Mouse (Mus musculus) bone marrow, adult 2 months (tissue): ENCODE measurements at regions not wholly inside any gene's neighbourhood (a gene's known extent, or its start where the extent isn't known, plus 50 kb on each side); places are given as distances from the start of the nearest gene placed in this dataset.

ENCODE experiments used
- CTCF ChIP-seq: fragments of 200-500 bp; IDR thresholded peaks from 2 replicates; pipeline ENCODE4 v1.5.1; 2011; ENCODE audit warnings: low read length, control low read depth; ENCODE audit not compliant: control insufficient read depth, insufficient read depth
- POLR2A ChIP-seq: fragments of 200-500 bp; IDR thresholded peaks from 2 replicates; pipeline ENCODE4 v1.6.1; 2011; ENCODE audit warnings: low read depth, mild to moderate bottlenecking, control low read depth, low read length, borderline replicate concordance; ENCODE audit not compliant: control insufficient read depth

DNA sequence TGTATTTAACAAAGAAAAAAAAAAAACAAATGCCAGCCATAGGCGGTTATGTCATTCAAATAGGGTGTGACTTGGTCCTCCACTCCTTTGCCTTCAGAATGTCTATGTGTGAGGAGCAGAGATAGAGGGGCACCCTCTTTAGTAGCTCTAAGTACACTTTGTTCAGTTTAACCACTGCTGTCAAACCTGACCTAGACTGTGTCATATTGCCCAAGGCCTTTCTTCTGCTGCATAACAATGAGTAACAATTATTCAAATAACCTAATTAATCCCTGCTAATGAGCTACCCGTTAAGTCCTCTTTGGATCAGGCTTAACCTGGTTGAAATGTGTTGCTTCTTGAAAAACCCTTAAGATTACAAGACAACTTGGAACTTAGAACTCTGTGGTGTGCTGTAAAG, 81.6 kb upstream of the BC052040 start:
- TF ChIP-seq CTCF (no peak), POLR2A (no peak)
